Mouse (Mus musculus) myocyte (in vitro differentiated cells): ENCODE results near the gene Gas2l2.

Experiments used
- CEBPB ChIP-seq: IDR thresholded peaks from 2 replicates; pipeline ENCODE4 v1.6.1; 2011; ENCODE audit warnings: mild to moderate bottlenecking, moderate library complexity; ENCODE audit not compliant: poor library complexity, insufficient read depth, severe bottlenecking
- E2F4 ChIP-seq: IDR thresholded peaks from one replicate; pipeline ENCODE4 v1.6.1; 2011; ENCODE audit warnings: mild to moderate bottlenecking, control low read depth, moderate library complexity; ENCODE audit not compliant: insufficient read depth
- MAX ChIP-seq: IDR thresholded peaks from one replicate; pipeline ENCODE4 v1.6.1; 2011; ENCODE audit warnings: low read depth, mild to moderate bottlenecking, control low read depth
- MYOD1 ChIP-seq, 3 experiments: IDR thresholded peaks; one replicate each; pipeline ENCODE4 v1.6.1; 2011; ENCODE audit warnings: control low read depth in 2 of 3, low read depth in 2 of 3, mild to moderate bottlenecking in 2 of 3, moderate library complexity in 1 of 3; ENCODE audit not compliant: insufficient read length in 2 of 3, control insufficient read depth in 1 of 3
- MYOG ChIP-seq, 3 experiments: IDR thresholded peaks; one replicate each; pipeline ENCODE4 v1.6.1; 2011; ENCODE audit warnings: control low read depth in 2 of 3, low read depth in 2 of 3, mild to moderate bottlenecking in 2 of 3; ENCODE audit not compliant: insufficient read length in 2 of 3, control insufficient read depth in 1 of 3, insufficient read depth in 1 of 3
- POLR2A ChIP-seq: IDR thresholded peaks from one replicate; pipeline ENCODE4 v1.6.1; 2011; ENCODE audit warnings: low read depth, mild to moderate bottlenecking, control low read depth, moderate library complexity; ENCODE audit not compliant: insufficient read length
- POLR2AphosphoS2 ChIP-seq: IDR thresholded peaks from one replicate; pipeline ENCODE4 v1.6.1; 2011; ENCODE audit warnings: low read depth, control low read depth; ENCODE audit not compliant: insufficient read length
- REST ChIP-seq: IDR thresholded peaks from one replicate; pipeline ENCODE4 v1.6.1; 2011; ENCODE audit warnings: mild to moderate bottlenecking, control low read depth, moderate library complexity; ENCODE audit not compliant: insufficient read depth, insufficient read length
- SRF ChIP-seq: IDR thresholded peaks from one replicate; pipeline ENCODE4 v1.6.1; 2011; ENCODE audit warnings: low read depth; ENCODE audit not compliant: control insufficient read depth, insufficient read length
- TCF12 ChIP-seq: IDR thresholded peaks from one replicate; pipeline ENCODE4 v1.6.1; 2011; ENCODE audit warnings: mild to moderate bottlenecking, control low read depth; ENCODE audit not compliant: poor library complexity, insufficient read depth, severe bottlenecking
- TCF3 ChIP-seq: IDR thresholded peaks from one replicate; pipeline ENCODE4 v1.6.1; 2011; ENCODE audit warnings: low read depth, control low read depth; ENCODE audit not compliant: insufficient read length
- USF1 ChIP-seq: IDR thresholded peaks from one replicate; pipeline ENCODE4 v1.6.1; 2011; ENCODE audit warnings: low read depth, mild to moderate bottlenecking, control low read depth, moderate library complexity

- TF ChIP-seq POLR2A (no peak), MYOD1 (IDR thresholded peaks at IDR 0.05; ENCODE audit: control insufficient read depth in 1 of 3, insufficient read length in 2 of 3, low read depth in 2 of 3) (no peak), E2F4 (no peak), USF1 (no peak), POLR2AphosphoS2 (no peak), MAX (no peak), CEBPB (no peak), TCF12 (no peak), MYOG (IDR thresholded peaks at IDR 0.05; ENCODE audit: control insufficient read depth in 1 of 3, insufficient read depth in 1 of 3, insufficient read length in 2 of 3, low read depth in 2 of 3) (no peak), TCF3 (no peak), SRF (no peak), REST (no peak)
Observed at GRCm38 (mm10) chr11:83429355-83429754, at the start of gene Gas2l2.
